Mouse (Mus musculus) limb, embryonic 14.5 days (tissue): ENCODE results near the gene Ucp3. TPM values are rescaled to one million over a fixed set of nuclear protein-coding genes. Genes with fewer than 3 reads are reported as not detected.

Experiments
- ATAC-seq: fragments of 200-750 bp; cut with Nextera tagmentation; 2 replicates; pipeline ENCODE4 v1.8.0; 2017; ENCODE audit warnings: low read depth, moderate number of reproducible peaks, moderate TSS enrichment; ENCODE audit not compliant: low FRiP score
- DNase-seq: peaks from one replicate; pipeline ENCODE4 v3.0.0-alpha.2; 2015; ENCODE audit warnings: low spot score
- H3K27ac ChIP-seq: fragments of 300-500 bp; sonication (generic); replicated peaks from 2 replicates; pipeline ENCODE4 v1.5.1; 2014; ENCODE audit warnings: low read depth, mild to moderate bottlenecking, low read length, moderate library complexity, mixed read lengths
- H3K27me3 ChIP-seq: fragments of 300-500 bp; sonication (generic); 2 replicates; pipeline ENCODE4 v1.6.1; 2014; ENCODE audit warnings: low read length, mixed read lengths; ENCODE audit not compliant: control insufficient read depth, insufficient read depth
- H3K36me3 ChIP-seq: fragments of 300-500 bp; sonication (generic); 2 replicates; pipeline ENCODE4 v1.6.1; 2014; ENCODE audit warnings: mild to moderate bottlenecking, low read length, moderate library complexity, mixed read lengths; ENCODE audit not compliant: control insufficient read depth, insufficient read depth
- H3K4me1 ChIP-seq: fragments of 300-500 bp; sonication (generic); 2 replicates; pipeline ENCODE4 v1.6.1; 2014; ENCODE audit warnings: antibody characterized with exemption, low read length, mixed read lengths; ENCODE audit not compliant: control insufficient read depth, insufficient read depth
- H3K4me2 ChIP-seq: fragments of 300-500 bp; sonication (generic); replicated peaks from 2 replicates; pipeline ENCODE4 v1.6.1; 2014; ENCODE audit warnings: low read depth, mild to moderate bottlenecking, low read length, moderate library complexity; ENCODE audit not compliant: severe bottlenecking
- H3K4me3 ChIP-seq: fragments of 300-500 bp; sonication (generic); replicated peaks from 2 replicates; pipeline ENCODE4 v1.5.1; 2014; ENCODE audit warnings: low read length
- H3K9ac ChIP-seq: fragments of 300-500 bp; sonication (generic); 2 replicates; pipeline ENCODE4 v1.6.1; 2014; ENCODE audit warnings: mild to moderate bottlenecking, low read depth, low read length, moderate library complexity; ENCODE audit not compliant: severe bottlenecking
- H3K9me3 ChIP-seq: fragments of 300-500 bp; sonication (generic); 2 replicates; pipeline ENCODE4 v1.6.1; 2016; ENCODE audit warnings: low read length; ENCODE audit not compliant: control insufficient read depth
- POLR2A ChIP-seq: fragments of 200-500 bp; IDR thresholded peaks from 2 replicates; pipeline ENCODE4 v1.8.0; 2012; ENCODE audit warnings: inconsistent platforms, mild to moderate bottlenecking, moderate library complexity, borderline replicate concordance; ENCODE audit not compliant: insufficient read depth, insufficient read length; ENCODE audit errors: extremely low read depth
- WGBS: fragments of 180-500 bp; shearing (Covaris S2); extraction: QIAGEN DNeasy Blood & Tissue Kit; methylation state at CpG from one replicate; pipeline ENCODE4 v1.1.7; 2014; 5-methylcytosine and 5-hydroxymethylcytosine counted together
- polyA plus RNA-seq, 2 experiments: library from polyadenylated mRNA; depleted of rRNA in 1 of 2; stranded (reverse) in 1 of 2; unstranded in 1 of 2; fragments of >200 nt; fragmentation: Nextera tagmentation in 1 of 2; extraction: Ambion mirVana in 1 of 2; gene quantifications; 2 replicates each; pipeline versions ENCODE4 v1.2.1 to v1.2.3; 2012 to 2014

Ucp3 gene
- polyA plus RNA-seq, 2 experiments, result 0.07 to 0.10 TPM

DNA sequence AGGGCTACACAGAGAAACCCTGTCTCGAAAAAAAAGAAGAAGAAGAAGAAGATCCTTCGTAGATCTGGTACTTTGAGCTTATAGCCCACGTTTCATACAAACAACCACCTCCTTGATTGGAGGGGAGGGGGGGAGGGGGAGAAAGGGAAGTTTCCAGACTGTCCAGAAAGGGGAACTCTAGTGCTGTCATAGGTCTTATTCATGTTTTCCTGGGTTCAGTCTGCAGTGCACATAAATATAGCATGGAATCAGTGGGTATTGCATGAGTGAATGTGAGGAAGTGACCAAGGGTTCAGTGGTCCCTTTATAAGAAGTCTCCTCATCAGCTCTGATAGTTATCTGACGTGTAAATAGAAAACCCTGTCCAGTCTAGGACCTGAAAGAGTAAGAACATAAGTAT, 29.1 kb upstream of the Ucp3 start:
- no peak overlapping the region for H3K9ac ChIP-seq
- no peak for TF ChIP-seq POLR2A
- DNase-seq, result no peak
- ATAC-seq, result no peak
- H3K4me1 ChIP-seq, result no peaks in the 10 kb centered on the region
- H3K27ac ChIP-seq, result no peak overlapping the region
- WGBS, result 93% methylated on average over 4 of the region's 4 CpGs
- H3K36me3 ChIP-seq, result peaks cover 72% of the 10 kb centered on the region
- no peak overlapping the region for H3K4me3 ChIP-seq
- H3K27me3 ChIP-seq, result no peaks in the 10 kb centered on the region
- no peaks in the 10 kb centered on the region for H3K9me3 ChIP-seq
- H3K4me2 ChIP-seq, result no peak overlapping the region

DNA sequence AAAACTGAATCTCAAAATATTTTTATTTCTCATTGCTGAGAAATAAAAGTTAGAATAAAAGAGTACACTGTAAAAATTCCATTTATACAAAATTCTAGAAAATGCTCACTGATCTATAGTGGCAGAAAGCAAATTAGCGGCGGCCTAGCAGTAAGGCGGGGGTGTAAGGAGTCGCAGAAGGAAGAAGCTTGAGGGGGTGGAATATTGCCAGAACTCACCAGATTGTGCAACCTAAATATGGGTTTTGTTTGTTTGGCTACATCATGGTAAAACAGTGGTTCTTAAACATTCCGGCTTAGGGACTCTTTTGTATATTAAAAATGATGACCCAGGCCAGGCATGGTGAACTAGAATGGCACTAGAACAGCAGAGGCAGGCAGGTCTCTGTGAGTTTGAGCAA, 26.5 kb upstream of the Ucp3 start:
- Histone ChIP-seq H3K4me1 (no peaks in the 10 kb centered on the region), H3K27ac (no peak overlapping the region), H3K4me3 (no peak overlapping the region), H3K4me2 (no peak overlapping the region), H3K9ac (no peak overlapping the region), H3K9me3 (no peaks in the 10 kb centered on the region), H3K36me3 (peaks cover 78% of the 10 kb centered on the region), H3K27me3 (no peaks in the 10 kb centered on the region)
- ATAC-seq, result no peak
- DNase-seq, result no peak
- 95% methylated on average over 5 of the region's 5 CpGs for WGBS
- TF ChIP-seq POLR2A, result no peak

DNA sequence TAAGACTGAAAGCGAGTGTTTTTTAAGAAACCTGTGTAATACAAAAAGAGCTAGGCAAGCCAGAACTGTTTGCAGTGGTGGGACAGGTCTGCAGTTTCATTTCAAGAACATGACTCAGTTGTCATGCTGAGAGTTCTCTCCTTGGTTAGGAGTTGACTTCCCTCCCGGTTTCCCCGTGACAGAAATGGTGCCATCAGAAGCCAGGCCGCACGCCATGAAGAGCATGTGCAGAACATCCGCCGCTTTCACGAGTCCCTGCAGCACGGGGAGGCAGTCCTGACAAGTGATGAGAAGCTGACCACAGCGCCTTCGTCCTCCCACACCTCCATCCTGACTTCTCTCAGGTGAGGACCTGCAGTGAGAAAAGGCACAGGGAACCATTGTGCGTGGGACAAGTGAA, 24.3 kb upstream of the Ucp3 start:
- 92% methylated on average over 12 of the region's 12 CpGs for WGBS
- Histone ChIP-seq H3K9ac (no peak overlapping the region), H3K4me1 (no peaks in the 10 kb centered on the region), H3K4me2 (no peak overlapping the region), H3K4me3 (no peak overlapping the region), H3K27ac (no peak overlapping the region), H3K9me3 (no peaks in the 10 kb centered on the region), H3K36me3 (peaks cover 81% of the 10 kb centered on the region), H3K27me3 (no peaks in the 10 kb centered on the region)
- DNase-seq, result no peak
- no peak for ATAC-seq
- TF ChIP-seq POLR2A, result no peak

DNA sequence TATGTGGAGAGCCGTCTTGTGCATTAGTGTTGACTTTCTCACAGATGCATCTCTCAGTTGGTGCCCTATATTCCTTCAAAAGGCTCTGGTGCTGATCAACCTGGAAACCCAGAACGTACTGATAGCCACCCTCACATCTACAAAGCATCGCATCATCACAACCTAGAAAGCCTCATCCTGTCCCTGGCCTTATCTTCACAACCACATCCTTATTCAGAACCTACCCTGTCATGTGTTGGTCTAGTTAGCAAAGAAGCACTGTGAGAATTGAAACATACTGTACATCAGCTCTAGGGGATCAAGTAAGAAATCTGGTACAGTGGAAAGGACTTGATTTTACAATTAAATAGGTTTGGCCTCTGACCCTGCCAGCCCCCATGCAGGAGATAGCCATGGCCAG, 23.8 kb upstream of the Ucp3 start:
- 87% methylated on average over 3 of the region's 3 CpGs for WGBS
- Histone ChIP-seq H3K27ac (no peak overlapping the region), H3K4me1 (no peaks in the 10 kb centered on the region), H3K4me2 (no peak overlapping the region), H3K9me3 (no peaks in the 10 kb centered on the region), H3K27me3 (no peaks in the 10 kb centered on the region), H3K36me3 (peaks cover 86% of the 10 kb centered on the region), H3K4me3 (no peak overlapping the region), H3K9ac (no peak overlapping the region)
- no peak for TF ChIP-seq POLR2A
- ATAC-seq (no peak), DNase-seq (no peak)

DNA sequence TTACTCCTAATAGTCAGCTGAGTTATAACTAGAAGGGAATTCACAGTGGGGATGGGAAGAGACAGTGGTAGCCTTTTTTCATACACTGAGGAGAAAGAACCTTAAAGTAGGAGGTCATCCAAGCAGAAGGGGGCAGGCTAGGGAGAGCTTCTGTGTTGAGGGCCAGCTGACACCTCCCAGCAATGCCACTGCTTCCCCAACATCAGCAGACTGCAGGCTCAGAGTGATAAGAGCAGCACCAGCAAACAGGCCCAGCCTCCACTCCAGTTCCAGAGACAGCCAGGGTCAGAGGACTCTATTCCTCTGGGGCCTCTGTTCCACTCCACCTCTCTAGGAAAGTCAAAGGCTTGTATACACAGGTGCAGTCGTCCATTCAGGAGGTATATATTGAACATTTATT, 14.6 kb upstream of the Ucp3 start:
- no peak for DNase-seq
- no peaks in the 10 kb centered on the region for H3K9me3 ChIP-seq
- ATAC-seq, result no peak
- peaks cover 89% of the 10 kb centered on the region for H3K36me3 ChIP-seq
- no peak overlapping the region for H3K9ac ChIP-seq
- H3K4me3 ChIP-seq, result no peak overlapping the region
- no peaks in the 10 kb centered on the region for H3K27me3 ChIP-seq
- no peak for TF ChIP-seq POLR2A
- H3K27ac ChIP-seq, result no peak overlapping the region
- no peak overlapping the region for H3K4me2 ChIP-seq
- no peaks in the 10 kb centered on the region for H3K4me1 ChIP-seq
- 62% methylated on average over 1 of the region's 1 CpGs for WGBS

DNA sequence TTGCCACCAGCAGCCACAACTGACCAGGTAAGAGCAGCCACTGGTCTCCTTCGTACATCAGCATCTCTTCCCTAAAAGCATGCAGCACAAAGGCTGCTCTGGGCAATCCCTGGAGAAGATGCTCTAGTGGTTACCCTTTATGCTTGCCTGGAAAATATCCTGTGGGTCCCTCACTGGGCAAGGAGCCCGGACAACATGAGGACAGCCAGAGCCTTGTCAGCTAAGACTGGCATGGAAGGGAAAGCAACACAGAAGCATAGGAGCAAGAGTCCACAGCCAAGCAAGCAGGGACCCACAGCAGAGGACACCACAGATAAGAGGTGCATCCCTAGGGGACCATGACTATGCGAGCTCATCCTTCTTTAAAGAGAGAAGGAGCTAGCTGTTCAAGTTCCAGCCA, 12.9 kb upstream of the Ucp3 start:
- Histone ChIP-seq H3K27me3 (no peaks in the 10 kb centered on the region), H3K9ac (no peak overlapping the region), H3K4me1 (no peaks in the 10 kb centered on the region), H3K27ac (no peak overlapping the region), H3K4me3 (no peak overlapping the region), H3K9me3 (no peaks in the 10 kb centered on the region), H3K4me2 (no peak overlapping the region), H3K36me3 (peaks cover 79% of the 10 kb centered on the region)
- TF ChIP-seq POLR2A, result no peak
- 92% methylated on average over 3 of the region's 3 CpGs for WGBS
- DNase-seq, result no peak
- no peak for ATAC-seq
